Mouse (Mus musculus): Measurements from ENCODE around the gene Zfp266. TPM values are rescaled to one million over a fixed set of nuclear protein-coding genes. Genes with fewer than 3 reads are reported as not detected.

Gene Zfp266
- polyA plus RNA-seq, 2 experiments = 5.0 to 8.7 TPM

DNA sequence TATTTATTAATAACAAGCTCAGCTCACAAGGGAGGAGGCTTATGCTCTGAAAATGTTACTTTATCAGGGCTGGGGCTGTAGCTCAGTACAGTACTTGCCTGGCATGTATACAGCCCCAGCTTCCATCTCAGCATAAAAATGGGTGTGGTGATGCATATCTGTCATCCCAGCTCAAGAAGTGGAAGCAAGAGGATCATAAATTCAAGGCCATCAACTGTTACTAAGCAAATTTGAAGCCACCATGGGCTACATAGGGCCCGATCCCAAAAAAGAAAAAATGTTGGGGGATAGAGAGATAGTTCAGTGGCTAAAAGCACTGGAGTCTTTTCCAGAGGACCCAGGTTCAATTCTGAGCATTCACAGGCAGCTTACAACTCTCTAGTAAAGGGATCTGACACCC is 44.6 kb downstream of the Zfp266 start:
- 0 out of 4 replicates have a peak, but pooled peaks cover 0 to 2% of the 10 kb centered on the region in 2 experiments for H3K4me1 ChIP-seq (replicated peaks; ENCODE audit: control insufficient read depth in 2 of 2, insufficient read depth in 2 of 2, low read length in 1 of 2)
- ATAC-seq (ENCODE audit: insufficient read depth) = no peak
- no peak overlapping the region for H3K4me2 ChIP-seq (ENCODE audit: low read depth)
- H3K36me3 ChIP-seq (replicated peaks; ENCODE audit: control insufficient read depth, insufficient read depth, low read depth) = peaks cover 13% of the 10 kb centered on the region
- H3K4me3 ChIP-seq (ENCODE audit: insufficient read depth in 1 of 2, low read depth in 2 of 2, low read length in 2 of 2) = no peak overlapping the region
- no peak for TF ChIP-seq CTCF (IDR thresholded peaks at IDR 0.05; ENCODE audit: low read depth)
- no peak for TF ChIP-seq EP300 (IDR thresholded peaks at IDR 0.05; ENCODE audit: low read depth)
- H3K27ac ChIP-seq = no peak overlapping the region
- no peak overlapping the region for H3K9ac ChIP-seq (replicated peaks)
- H3K27me3 ChIP-seq (ENCODE audit: control insufficient read depth, insufficient read depth, low read length) = no peaks in the 10 kb centered on the region
- WGBS (ENCODE audit: insufficient replicate concordance) = 75% methylated on average over 1 of the region's 1 CpGs
- H3K9me3 ChIP-seq (ENCODE audit: control insufficient read depth, low read length) = no peaks in the 10 kb centered on the region
- no peak for DNase-seq (ENCODE audit: low read depth in 3 of 3, low spot score in 3 of 3)

DNA sequence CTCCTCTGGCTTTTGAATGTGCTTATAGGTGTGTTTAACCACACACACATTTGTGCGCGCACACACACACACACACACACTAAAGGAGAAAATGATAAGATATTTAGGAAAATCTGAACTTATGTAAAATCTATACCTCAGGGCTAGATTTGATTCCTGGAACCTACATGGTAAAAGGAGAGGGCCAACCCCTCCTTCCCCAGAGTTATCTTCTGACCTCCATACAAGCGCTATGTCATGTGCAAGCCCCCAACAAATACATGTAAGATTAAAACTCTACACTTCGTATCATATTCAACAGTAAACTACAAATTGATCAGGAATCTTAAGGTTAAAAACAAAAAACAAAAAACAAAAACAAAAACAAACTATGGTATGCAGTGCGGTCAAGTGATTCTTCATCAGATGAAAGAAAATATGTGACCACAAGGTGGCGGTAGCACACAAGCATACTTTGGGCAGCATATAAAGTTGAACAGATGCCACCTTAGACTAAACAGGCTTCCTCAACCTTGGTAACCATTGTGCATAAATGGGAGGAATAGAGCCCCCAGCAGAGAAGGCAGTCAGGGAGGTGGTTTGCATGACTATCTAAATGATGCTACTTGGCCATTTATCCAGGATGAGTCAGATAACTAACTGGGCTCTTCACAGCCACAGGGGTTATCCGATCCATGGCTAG is 54.3 kb downstream of the Zfp266 start:
- H3K27ac ChIP-seq = no peak overlapping the region
- H3K4me2 ChIP-seq (ENCODE audit: low read depth) = no peak overlapping the region
- ATAC-seq (ENCODE audit: insufficient read depth) (0 out of 2 replicates have a peak, but pooled peaks have one; percentile 39), DNase-seq (ENCODE audit: low read depth in 3 of 3, low spot score in 3 of 3) (peak; percentile 48 to 54 (median 50))
- H3K4me1 ChIP-seq (replicated peaks; ENCODE audit: control insufficient read depth in 2 of 2, insufficient read depth in 2 of 2, low read length in 1 of 2) = no peaks in the 10 kb centered on the region
- peak; percentile 84 for TF ChIP-seq CTCF (IDR thresholded peaks at IDR 0.05; ENCODE audit: low read depth)
- no peak for TF ChIP-seq EP300 (IDR thresholded peaks at IDR 0.05; ENCODE audit: low read depth)
- 53% methylated on average over 7 of the region's 7 CpGs for WGBS (ENCODE audit: insufficient replicate concordance)
- peaks cover 18% of the 10 kb centered on the region for H3K36me3 ChIP-seq (replicated peaks; ENCODE audit: control insufficient read depth, insufficient read depth, low read depth)
- peaks cover 3% of the 10 kb centered on the region for H3K27me3 ChIP-seq (ENCODE audit: control insufficient read depth, insufficient read depth, low read length)
- no peak overlapping the region for H3K4me3 ChIP-seq (ENCODE audit: insufficient read depth in 1 of 2, low read depth in 2 of 2, low read length in 2 of 2)
- no peak overlapping the region for H3K9ac ChIP-seq (replicated peaks)
- H3K9me3 ChIP-seq (ENCODE audit: control insufficient read depth, low read length) = no peaks in the 10 kb centered on the region

- Histone ChIP-seq H3K4me2 (ENCODE audit: low read depth) (peak within 1 kb of the TSS; percentile 87), H3K9me3 (ENCODE audit: control insufficient read depth, low read length) (no peaks in the 10 kb centered on the region), H3K27me3 (ENCODE audit: control insufficient read depth, insufficient read depth, low read length) (peaks cover 3% of the 10 kb centered on the region), H3K27ac (peak within 1 kb of the TSS; percentile 66), H3K36me3 (replicated peaks; ENCODE audit: control insufficient read depth, insufficient read depth, low read depth) (peaks cover 2% of the 10 kb centered on the region), H3K4me3 (ENCODE audit: insufficient read depth in 1 of 2, low read depth in 2 of 2, low read length in 2 of 2) (peak within 1 kb of the TSS; percentile 85 to 99), H3K9ac (replicated peaks) (peak within 1 kb of the TSS; percentile 82), H3K4me1 (replicated peaks; ENCODE audit: control insufficient read depth in 2 of 2, insufficient read depth in 2 of 2, low read length in 1 of 2) (peaks cover 4 to 12% of the 10 kb centered on the region in 2 experiments; a peak in 3 of 4 replicates)
- peak; percentile 91 for ATAC-seq (ENCODE audit: insufficient read depth)
- peak; percentile 54 to 66 (median 62) for DNase-seq (ENCODE audit: low read depth in 3 of 3, low spot score in 3 of 3)
- no peak for TF ChIP-seq EP300 (IDR thresholded peaks at IDR 0.05; ENCODE audit: low read depth)
- WGBS (ENCODE audit: insufficient replicate concordance) = under 1% methylated on average over 48 of the region's 48 CpGs
These were observed 61.6 kb downstream of the Zfp266 start, which contains the start of gene Zfp26 for GRCm38 (mm10) chr9:20459377-20460317. TSS of gene Zfp26 (minus strand) at chr9:20460162.

- ATAC-seq (ENCODE audit: insufficient read depth) (no peak), DNase-seq (ENCODE audit: low read depth in 3 of 3, low spot score in 3 of 3) (no peak)
- Histone ChIP-seq H3K36me3 (replicated peaks; ENCODE audit: control insufficient read depth, insufficient read depth, low read depth) (peaks cover 2% of the 10 kb centered on the region), H3K4me1 (replicated peaks; ENCODE audit: control insufficient read depth in 2 of 2, insufficient read depth in 2 of 2, low read length in 1 of 2) (peaks cover 0 to 2% of the 10 kb centered on the region in 2 experiments; a peak in 2 of 4 replicates), H3K9ac (replicated peaks) (no peak overlapping the region), H3K27me3 (ENCODE audit: control insufficient read depth, insufficient read depth, low read length) (no peaks in the 10 kb centered on the region), H3K4me3 (ENCODE audit: insufficient read depth in 1 of 2, low read depth in 2 of 2, low read length in 2 of 2) (no peak overlapping the region), H3K9me3 (ENCODE audit: control insufficient read depth, low read length) (no peaks in the 10 kb centered on the region), H3K27ac (no peak overlapping the region), H3K4me2 (ENCODE audit: low read depth) (no peak overlapping the region)
- WGBS (ENCODE audit: insufficient replicate concordance) = 75% methylated on average over 4 of the region's 4 CpGs
- TF ChIP-seq CTCF (IDR thresholded peaks at IDR 0.05; ENCODE audit: low read depth) = no peak
- no peak for TF ChIP-seq EP300 (IDR thresholded peaks at IDR 0.05; ENCODE audit: low read depth)
These were observed 67.6 kb downstream of the Zfp266 start for GRCm38 (mm10) chr9:20453647-20454046.

DNA sequence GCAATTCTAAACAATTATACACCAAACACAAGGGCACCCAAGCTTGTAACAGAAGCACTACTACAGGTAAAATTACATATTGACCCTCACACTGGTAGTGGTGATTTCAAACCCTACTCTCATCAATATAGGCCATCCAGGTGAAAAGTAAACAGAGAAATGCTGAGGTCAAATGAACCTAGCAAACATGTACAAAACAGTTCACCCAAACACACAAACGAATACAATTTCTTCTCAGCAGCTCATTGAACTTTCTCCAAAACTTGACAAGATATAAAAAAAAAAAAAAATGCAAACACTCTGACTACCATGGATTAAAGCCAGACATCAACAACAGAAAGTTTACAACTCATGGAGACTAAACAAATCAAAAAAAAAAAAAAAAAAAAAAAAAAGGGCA is 69.7 kb downstream of the Zfp266 start:
- WGBS (ENCODE audit: insufficient replicate concordance) = 68% methylated on average over 1 of the region's 1 CpGs

More for the DNA sequence above, 69.7 kb downstream of the Zfp266 start:
- H3K4me2 ChIP-seq (ENCODE audit: low read depth) = no peak overlapping the region
- DNase-seq (ENCODE audit: low read depth in 3 of 3, low spot score in 3 of 3) (no peak), ATAC-seq (ENCODE audit: insufficient read depth) (no peak)
- H3K36me3 ChIP-seq (replicated peaks; ENCODE audit: control insufficient read depth, insufficient read depth, low read depth) = no peaks in the 10 kb centered on the region; the same call in 1 of the 2 replicates
- no peak overlapping the region for H3K9ac ChIP-seq (replicated peaks)
- H3K27ac ChIP-seq = no peak overlapping the region
- no peaks in the 10 kb centered on the region for H3K4me1 ChIP-seq (replicated peaks; ENCODE audit: control insufficient read depth in 2 of 2, insufficient read depth in 2 of 2, low read length in 1 of 2)
- no peaks in the 10 kb centered on the region for H3K27me3 ChIP-seq (ENCODE audit: control insufficient read depth, insufficient read depth, low read length)
- H3K9me3 ChIP-seq (ENCODE audit: control insufficient read depth, low read length) = no peaks in the 10 kb centered on the region
- TF ChIP-seq EP300 (IDR thresholded peaks at IDR 0.05; ENCODE audit: low read depth) (no peak), CTCF (IDR thresholded peaks at IDR 0.05; ENCODE audit: low read depth) (no peak)
- no peak overlapping the region for H3K4me3 ChIP-seq (ENCODE audit: insufficient read depth in 1 of 2, low read depth in 2 of 2, low read length in 2 of 2)

Other genes starting within 250 kb of the Zfp266 start
- gene Olfr39, start 239.1 kb downstream of the Zfp266 start, polyA plus RNA-seq (2012; rRNA removed) = not detected in 2 replicates
- not detected in 2 replicates for gene Olfr39, start 239.1 kb downstream of the Zfp266 start, polyA plus RNA-seq (2014; fragmentation: Nextera tagmentation; extraction: Ambion mirVana)
- not detected in 2 replicates for gene Olfr873, start 222.9 kb downstream of the Zfp266 start, polyA plus RNA-seq (2012; rRNA removed)
- gene Olfr873, start 222.9 kb downstream of the Zfp266 start, polyA plus RNA-seq (2014; fragmentation: Nextera tagmentation; extraction: Ambion mirVana) = not detected in 2 replicates
- gene Olfr18, start 185.3 kb downstream of the Zfp266 start, polyA plus RNA-seq (2012; rRNA removed) = not detected in 2 replicates
- gene Olfr18, start 185.3 kb downstream of the Zfp266 start, polyA plus RNA-seq (2014; fragmentation: Nextera tagmentation; extraction: Ambion mirVana) = not detected in 2 replicates
- 2.5 and 4.1 TPM in 2 replicates for gene Zfp560, start 136.2 kb downstream of the Zfp266 start, polyA plus RNA-seq (2012; rRNA removed)
- 11.9 and 14.1 TPM in 2 replicates for gene Zfp560, start 136.2 kb downstream of the Zfp266 start, polyA plus RNA-seq (2014; fragmentation: Nextera tagmentation; extraction: Ambion mirVana)
- gene Zfp26, start 61.3 kb downstream of the Zfp266 start, polyA plus RNA-seq (2012; rRNA removed) = 1.5 and 1.8 TPM in 2 replicates
- gene Zfp26, start 61.3 kb downstream of the Zfp266 start, polyA plus RNA-seq (2014; fragmentation: Nextera tagmentation; extraction: Ambion mirVana) = 3.4 and 6.0 TPM in 2 replicates
- 2.4 and 3.4 TPM in 2 replicates for gene Zfp426, start 28.7 kb downstream of the Zfp266 start, polyA plus RNA-seq (2012; rRNA removed)
- 7.2 and 7.3 TPM in 2 replicates for gene Zfp426, start 28.7 kb downstream of the Zfp266 start, polyA plus RNA-seq (2014; fragmentation: Nextera tagmentation; extraction: Ambion mirVana)
- 1.0 and 1.6 TPM in 2 replicates for gene Zfp846, start 59.9 kb upstream of the Zfp266 start, polyA plus RNA-seq (2012; rRNA removed)
- 1.9 and 2.3 TPM in 2 replicates for gene Zfp846, start 59.9 kb upstream of the Zfp266 start, polyA plus RNA-seq (2014; fragmentation: Nextera tagmentation; extraction: Ambion mirVana)
- gene Ubl5, start 121.5 kb upstream of the Zfp266 start, polyA plus RNA-seq (2012; rRNA removed) = 203 and 296 TPM in 2 replicates
- 264 and 272 TPM in 2 replicates for gene Ubl5, start 121.5 kb upstream of the Zfp266 start, polyA plus RNA-seq (2014; fragmentation: Nextera tagmentation; extraction: Ambion mirVana)
- 7.0 TPM in 2 replicates for gene Fbxl12, start 123.3 kb upstream of the Zfp266 start, polyA plus RNA-seq (2012; rRNA removed)
- 2.3 and 2.6 TPM in 2 replicates for gene Fbxl12, start 123.3 kb upstream of the Zfp266 start, polyA plus RNA-seq (2014; fragmentation: Nextera tagmentation; extraction: Ambion mirVana)
- 8.0 and 12.5 TPM in 2 replicates for gene Pin1, start 130.7 kb upstream of the Zfp266 start, polyA plus RNA-seq (2012; rRNA removed)
- 26.5 and 27.1 TPM in 2 replicates for gene Pin1, start 130.7 kb upstream of the Zfp266 start, polyA plus RNA-seq (2014; fragmentation: Nextera tagmentation; extraction: Ambion mirVana)
- 0.06 and 0.18 TPM in 2 replicates for gene Olfm2, start 224.9 kb upstream of the Zfp266 start, polyA plus RNA-seq (2012; rRNA removed)
- gene Olfm2, start 224.9 kb upstream of the Zfp266 start, polyA plus RNA-seq (2014; fragmentation: Nextera tagmentation; extraction: Ambion mirVana) = 0.10 TPM in 1 of 2 replicates, not detected in the other